Comparison of ENCODE assay signal across 7 mouse cellular contexts in genomic region chr8:126852184-126852583, GRCm38 (mm10).
DNase-seq lines count a peak whose midpoint lies in the region; TF ChIP-seq lines count a peak whose summit lies in the region.

No protein-coding gene starts in this region.

- peaks cover 70% of the 10 kb centered on the region for H3K4me1 ChIP-seq in thymus, adult 2 months (replicated peaks; ENCODE audit: control insufficient read depth, insufficient read depth, low read length)
- peaks cover 24% of the 10 kb centered on the region for H3K4me1 ChIP-seq in embryonic fibroblast, embryonic 13.5 days (ENCODE audit: control insufficient read depth, insufficient read depth, low read length)
- peaks cover 44% of the 10 kb centered on the region for H3K4me1 ChIP-seq in limb, embryonic 10.5 days
- H3K4me1 ChIP-seq in small intestine, adult 2 months (ENCODE audit: control insufficient read depth, insufficient read depth, insufficient read length, low read length): peaks cover 51% of the 10 kb centered on the region

- no peak for TF ChIP-seq POLR2A in thymus, adult 2 months (IDR thresholded peaks at IDR 0.05; ENCODE audit: control insufficient read depth, extremely low read depth, insufficient read depth, low read length, poor library complexity)
- peak; percentile 40; the same call in 1 of the 2 replicates for TF ChIP-seq POLR2A in embryonic fibroblast, embryonic 13.5 days (IDR thresholded peaks at IDR 0.05; ENCODE audit: low read depth, low read length)
- TF ChIP-seq POLR2A in small intestine, adult 2 months (IDR thresholded peaks at IDR 0.05; ENCODE audit: low read depth, low read length): no peak

- H3K36me3 ChIP-seq in thymus, adult 2 months (ENCODE audit: control insufficient read depth, insufficient read depth, low read length): no peaks in the 10 kb centered on the region
- no peaks in the 10 kb centered on the region for H3K36me3 ChIP-seq in limb, embryonic 10.5 days
- H3K36me3 ChIP-seq in small intestine, adult 2 months (ENCODE audit: control insufficient read depth, insufficient read depth, low read length): no peaks in the 10 kb centered on the region

- 41% methylated on average over 5 of the region's 5 CpGs for WGBS in thymus, adult 2 months
- 59% methylated on average over 5 of the region's 5 CpGs for WGBS in limb, embryonic 10.5 days
- WGBS in small intestine, adult 2 months: 56% methylated on average over 5 of the region's 5 CpGs

- no peak for TF ChIP-seq CTCF in thymus, adult 2 months (IDR thresholded peaks at IDR 0.05; ENCODE audit: borderline replicate concordance, control insufficient read depth, extremely low read depth, insufficient read depth, low read length, poor library complexity)
- no peak for TF ChIP-seq CTCF in embryonic fibroblast, embryonic 13.5 days (IDR thresholded peaks at IDR 0.05; ENCODE audit: borderline replicate concordance, insufficient read depth, low read length)
- no peak for TF ChIP-seq CTCF in small intestine, adult 2 months (IDR thresholded peaks at IDR 0.05; ENCODE audit: extremely low read depth, insufficient read length, insufficient replicate concordance, low read depth, low read length)

- peak; percentile 33 for DNase-seq in thymus, adult 2 months
- no peak for DNase-seq in thymus, postnatal 10 days (ENCODE audit: low spot score in 2 of 2)
- DNase-seq in limb, embryonic 10.5 days (ENCODE audit: low spot score): no peak
- no peak for DNase-seq in left cerebral cortex, postnatal 4 days
- DNase-seq in right cerebral cortex, adult 2 months (ENCODE audit: low spot score in 2 of 2): no peak

- no peak overlapping the region for H3K4me3 ChIP-seq in thymus, adult 2 months (ENCODE audit: control insufficient read depth, insufficient read depth, low read length)
- no peak overlapping the region for H3K4me3 ChIP-seq in embryonic fibroblast, embryonic 13.5 days (ENCODE audit: insufficient read depth, low read length)
- H3K4me3 ChIP-seq in limb, embryonic 10.5 days: no peak overlapping the region
- no peak overlapping the region for H3K4me3 ChIP-seq in small intestine, adult 2 months (ENCODE audit: low read depth, low read length)

- H3K27ac ChIP-seq in thymus, adult 2 months (ENCODE audit: control insufficient read depth, insufficient read depth, low read length): peak overlapping the region; percentile 81
- H3K27ac ChIP-seq in embryonic fibroblast, embryonic 13.5 days (ENCODE audit: insufficient read depth, low read length): peak overlapping the region; percentile 100
- peak overlapping the region; percentile 25 for H3K27ac ChIP-seq in limb, embryonic 10.5 days
- H3K27ac ChIP-seq in small intestine, adult 2 months (ENCODE audit: insufficient read depth, low read depth, low read length): peak overlapping the region; percentile 83

- no peaks in the 10 kb centered on the region for H3K27me3 ChIP-seq in thymus, adult 2 months (ENCODE audit: control insufficient read depth, insufficient read depth, low read length)
- no peaks in the 10 kb centered on the region for H3K27me3 ChIP-seq in limb, embryonic 10.5 days (ENCODE audit: low read depth, poor library complexity, severe bottlenecking)
- H3K27me3 ChIP-seq in small intestine, adult 2 months (ENCODE audit: control insufficient read depth, insufficient read depth, low read length): no peaks in the 10 kb centered on the region

- no peaks in the 10 kb centered on the region for H3K9me3 ChIP-seq in limb, embryonic 10.5 days (replicated peaks)

- intact Hi-C loops in left cerebral cortex, postnatal 4 days (cut with DNase I): no loop called here

Comparison
In these comparisons a context has a peak if more than half of its experiments do, and no peak if none do; other contexts are left out.
1. H3K27ac ChIP-seq: peak in every context shown above with its lines; median percentile 100 in embryonic fibroblast, embryonic 13.5 days; 83 in small intestine, adult 2 months; 81 in thymus, adult 2 months; 25 in limb, embryonic 10.5 days.